Mouse (Mus musculus): Measurements from ENCODE around the gene Nap1l1. TPM values are rescaled to one million over a fixed set of nuclear protein-coding genes. Genes with fewer than 3 reads are reported as not detected.

Gene Nap1l1
- polyA plus RNA-seq, 1 experiment, result 265 TPM

DNA sequence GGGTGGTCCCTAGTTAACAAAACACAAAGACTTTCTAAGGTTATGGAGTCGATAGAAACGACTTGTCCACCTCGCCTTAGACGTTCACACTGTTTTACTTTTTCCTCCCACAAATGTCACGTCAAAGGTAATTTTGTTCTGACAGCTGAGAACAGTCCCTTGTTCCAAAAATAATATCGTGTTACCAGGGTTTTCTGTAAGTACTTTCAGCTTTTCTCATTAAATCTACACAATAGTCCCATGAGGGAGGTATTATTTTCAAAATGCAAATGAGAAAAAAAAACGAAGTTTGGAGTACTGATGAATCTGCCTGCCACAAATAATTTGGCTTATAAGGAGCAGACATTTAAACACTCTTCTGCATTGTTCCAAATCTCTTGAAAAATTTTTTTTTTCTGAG, 14.9 kb upstream of the Nap1l1 start:
- Histone ChIP-seq H3K27me3 (ENCODE audit: control insufficient read depth, insufficient read depth, insufficient read length) (no peaks in the 10 kb centered on the region), H3K4me3 (ENCODE audit: insufficient read depth, poor library complexity, severe bottlenecking) (no peak overlapping the region), H3K79me2 (ENCODE audit: control insufficient read depth, insufficient read depth) (no peaks in the 10 kb centered on the region), H3ac (ENCODE audit: control insufficient read depth, insufficient read length, low read depth) (no peak overlapping the region), H3K36me3 (ENCODE audit: control insufficient read depth, insufficient read depth) (no peaks in the 10 kb centered on the region), H3K79me3 (ENCODE audit: low read depth) (no peaks in the 10 kb centered on the region)
- TF ChIP-seq MAX (IDR thresholded peaks at IDR 0.05), result no peak
- no peak for TF ChIP-seq FOSL1 (IDR thresholded peaks at IDR 0.05; ENCODE audit: insufficient read depth, low read length, poor library complexity, severe bottlenecking)
- TF ChIP-seq MYOG (IDR thresholded peaks at IDR 0.05; ENCODE audit: control insufficient read depth, extremely low read depth, insufficient read length), result no peak
- no peak for TF ChIP-seq CEBPB (IDR thresholded peaks at IDR 0.05; ENCODE audit: low read depth)
- TF ChIP-seq USF1 (IDR thresholded peaks at IDR 0.05; ENCODE audit: low read depth), result no peak

DNA sequence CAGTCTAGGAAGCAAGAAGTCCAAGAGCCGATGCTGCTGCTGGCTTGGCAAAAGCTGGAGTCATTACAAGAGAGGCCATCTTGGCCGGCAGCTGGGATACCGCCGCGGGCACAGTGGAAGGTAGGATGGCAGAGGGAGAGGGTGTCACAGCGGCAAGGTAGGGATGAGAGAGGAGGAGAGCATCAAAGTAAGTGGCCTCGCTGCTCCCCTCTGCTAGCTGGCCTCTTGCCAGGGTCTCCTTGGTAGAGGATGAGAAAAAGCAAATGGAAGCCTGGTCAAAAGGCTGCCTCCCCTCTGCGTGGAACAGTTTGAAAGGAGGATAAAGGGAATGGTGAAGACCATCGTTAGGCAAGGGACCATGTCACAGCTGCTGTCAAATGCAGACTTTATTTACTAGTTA, 14.0 kb upstream of the Nap1l1 start:
- TF ChIP-seq MYOD1 (IDR thresholded peaks at IDR 0.05; ENCODE audit: control insufficient read depth, insufficient read length, low read depth), result no peak
- no peak for TF ChIP-seq MYOG (IDR thresholded peaks at IDR 0.05; ENCODE audit: control insufficient read depth, extremely low read depth, insufficient read length)
- TF ChIP-seq MAX (IDR thresholded peaks at IDR 0.05), result no peak
- no peak for TF ChIP-seq FOSL1 (IDR thresholded peaks at IDR 0.05; ENCODE audit: insufficient read depth, low read length, poor library complexity, severe bottlenecking)
- no peak for TF ChIP-seq USF1 (IDR thresholded peaks at IDR 0.05; ENCODE audit: low read depth)
- TF ChIP-seq CEBPB (IDR thresholded peaks at IDR 0.05; ENCODE audit: low read depth), result no peak
- TF ChIP-seq CTCF (IDR thresholded peaks at IDR 0.05; ENCODE audit: control insufficient read depth, insufficient read depth, insufficient read length), result no peak
- H3K36me3 ChIP-seq (ENCODE audit: control insufficient read depth, insufficient read depth), result no peaks in the 10 kb centered on the region
- H3K27me3 ChIP-seq (ENCODE audit: control insufficient read depth, insufficient read depth, insufficient read length), result no peaks in the 10 kb centered on the region
- H3K79me2 ChIP-seq (ENCODE audit: control insufficient read depth, insufficient read depth), result no peaks in the 10 kb centered on the region
- no peaks in the 10 kb centered on the region for H3K79me3 ChIP-seq (ENCODE audit: low read depth)
- no peak overlapping the region for H3ac ChIP-seq (ENCODE audit: control insufficient read depth, insufficient read length, low read depth)
- H3K4me3 ChIP-seq (ENCODE audit: insufficient read depth, poor library complexity, severe bottlenecking), result no peak overlapping the region

DNA sequence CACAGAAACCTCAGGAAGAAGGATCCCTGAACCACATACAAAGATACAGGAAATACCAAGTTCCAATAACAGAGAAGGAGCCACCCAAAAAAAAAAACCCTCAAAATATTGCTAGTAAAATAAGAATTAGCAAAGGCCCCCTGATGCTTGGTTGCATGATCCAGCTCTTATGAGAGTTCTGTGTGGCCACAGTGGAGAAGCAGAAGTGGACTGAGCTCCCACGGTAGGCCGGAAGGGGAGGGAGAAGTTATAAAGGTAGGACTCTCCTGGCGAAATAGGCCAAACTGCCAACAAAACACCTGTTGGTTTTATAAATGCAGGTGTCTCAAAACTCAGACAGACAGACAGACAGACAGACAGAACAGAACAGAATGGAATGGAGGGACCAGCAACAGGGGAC, 13.1 kb upstream of the Nap1l1 start:
- TF ChIP-seq MYOD1 (IDR thresholded peaks at IDR 0.05; ENCODE audit: control insufficient read depth, insufficient read length, low read depth) (no peak), USF1 (IDR thresholded peaks at IDR 0.05; ENCODE audit: low read depth) (no peak), MYOG (IDR thresholded peaks at IDR 0.05; ENCODE audit: control insufficient read depth, extremely low read depth, insufficient read length) (no peak), CTCF (IDR thresholded peaks at IDR 0.05; ENCODE audit: control insufficient read depth, insufficient read depth, insufficient read length) (no peak), MAX (IDR thresholded peaks at IDR 0.05) (no peak), FOSL1 (IDR thresholded peaks at IDR 0.05; ENCODE audit: insufficient read depth, low read length, poor library complexity, severe bottlenecking) (no peak), CEBPB (IDR thresholded peaks at IDR 0.05; ENCODE audit: low read depth) (no peak)
- no peaks in the 10 kb centered on the region for H3K27me3 ChIP-seq (ENCODE audit: control insufficient read depth, insufficient read depth, insufficient read length)
- no peaks in the 10 kb centered on the region for H3K79me2 ChIP-seq (ENCODE audit: control insufficient read depth, insufficient read depth)
- no peak overlapping the region for H3K4me3 ChIP-seq (ENCODE audit: insufficient read depth, poor library complexity, severe bottlenecking)
- H3ac ChIP-seq (ENCODE audit: control insufficient read depth, insufficient read length, low read depth), result no peak overlapping the region
- H3K36me3 ChIP-seq (ENCODE audit: control insufficient read depth, insufficient read depth), result no peaks in the 10 kb centered on the region
- no peaks in the 10 kb centered on the region for H3K79me3 ChIP-seq (ENCODE audit: low read depth)

DNA sequence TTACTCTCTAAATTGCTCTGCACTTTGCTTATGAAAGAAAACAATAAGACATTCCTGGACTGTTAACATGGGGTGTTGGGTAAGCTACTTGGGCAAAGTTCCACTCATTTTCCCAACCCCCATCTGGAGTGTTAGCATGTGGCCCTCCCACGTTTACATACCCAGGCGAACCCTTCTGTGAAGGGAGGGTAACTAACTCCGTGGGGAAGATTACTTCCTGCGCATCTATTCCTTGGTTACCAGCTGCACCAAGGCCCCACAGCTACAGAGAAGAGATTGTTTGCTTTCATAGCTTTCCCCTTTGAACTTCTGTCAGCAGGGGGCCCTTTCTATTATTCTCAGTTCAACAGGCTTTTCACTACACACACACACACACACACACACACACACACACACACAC, 12.6 kb upstream of the Nap1l1 start:
- Histone ChIP-seq H3K36me3 (ENCODE audit: control insufficient read depth, insufficient read depth) (no peaks in the 10 kb centered on the region), H3ac (ENCODE audit: control insufficient read depth, insufficient read length, low read depth) (no peak overlapping the region), H3K79me2 (ENCODE audit: control insufficient read depth, insufficient read depth) (no peaks in the 10 kb centered on the region), H3K27me3 (ENCODE audit: control insufficient read depth, insufficient read depth, insufficient read length) (no peaks in the 10 kb centered on the region), H3K79me3 (ENCODE audit: low read depth) (no peaks in the 10 kb centered on the region), H3K4me3 (ENCODE audit: insufficient read depth, poor library complexity, severe bottlenecking) (no peak overlapping the region)
- TF ChIP-seq MYOD1 (IDR thresholded peaks at IDR 0.05; ENCODE audit: control insufficient read depth, insufficient read length, low read depth) (no peak), CTCF (IDR thresholded peaks at IDR 0.05; ENCODE audit: control insufficient read depth, insufficient read depth, insufficient read length) (no peak), MYOG (IDR thresholded peaks at IDR 0.05; ENCODE audit: control insufficient read depth, extremely low read depth, insufficient read length) (no peak), CEBPB (IDR thresholded peaks at IDR 0.05; ENCODE audit: low read depth) (no peak), USF1 (IDR thresholded peaks at IDR 0.05; ENCODE audit: low read depth) (no peak), MAX (IDR thresholded peaks at IDR 0.05) (no peak), FOSL1 (IDR thresholded peaks at IDR 0.05; ENCODE audit: insufficient read depth, low read length, poor library complexity, severe bottlenecking) (no peak)

DNA sequence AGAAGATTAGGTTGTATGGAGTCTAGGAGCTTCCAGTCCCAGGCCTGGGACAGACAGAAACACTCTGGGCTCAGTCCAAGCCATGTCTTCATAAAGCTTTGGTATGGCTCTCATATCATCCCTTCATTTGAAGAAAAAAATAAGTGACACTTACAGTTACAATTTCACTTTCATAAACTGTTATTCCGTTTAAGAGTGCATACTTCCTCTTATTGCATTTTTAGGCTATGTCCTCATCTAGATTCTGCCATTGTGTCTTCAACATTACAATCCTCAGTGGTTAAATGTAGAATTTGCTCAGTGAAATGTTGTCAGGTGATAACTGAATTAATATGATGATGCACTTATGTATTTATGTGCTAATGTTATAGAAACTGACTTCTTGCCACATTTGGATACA, 8.2 kb upstream of the Nap1l1 start:
- H3K27me3 ChIP-seq (ENCODE audit: control insufficient read depth, insufficient read depth, insufficient read length), result no peaks in the 10 kb centered on the region
- no peak overlapping the region for H3K4me3 ChIP-seq (ENCODE audit: insufficient read depth, poor library complexity, severe bottlenecking)
- H3K79me3 ChIP-seq (ENCODE audit: low read depth), result no peaks in the 10 kb centered on the region
- H3ac ChIP-seq (ENCODE audit: control insufficient read depth, insufficient read length, low read depth), result no peak overlapping the region
- TF ChIP-seq MYOD1 (IDR thresholded peaks at IDR 0.05; ENCODE audit: control insufficient read depth, insufficient read length, low read depth) (no peak), CEBPB (IDR thresholded peaks at IDR 0.05; ENCODE audit: low read depth) (no peak)
- no peaks in the 10 kb centered on the region for H3K79me2 ChIP-seq (ENCODE audit: control insufficient read depth, insufficient read depth)
- no peaks in the 10 kb centered on the region for H3K36me3 ChIP-seq (ENCODE audit: control insufficient read depth, insufficient read depth)

DNA sequence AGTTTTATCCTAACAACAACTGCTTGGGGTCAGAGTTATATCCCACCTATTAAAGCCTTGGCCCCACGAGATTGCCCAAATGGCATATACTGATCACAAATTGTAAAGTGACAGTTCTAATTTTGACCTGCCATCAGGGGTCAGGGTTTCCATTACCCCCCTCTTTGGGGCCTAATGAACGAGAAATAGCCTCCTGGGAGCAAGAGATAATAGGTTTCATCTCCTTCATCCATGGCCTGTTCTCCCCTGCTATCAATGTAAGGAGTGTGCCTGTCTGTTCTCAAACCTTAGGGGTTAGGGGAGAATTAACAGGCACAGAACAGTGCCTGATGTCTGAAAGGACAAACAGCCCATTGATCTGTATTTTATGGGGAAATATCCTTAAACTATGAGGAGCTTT, 7.6 kb upstream of the Nap1l1 start:
- no peaks in the 10 kb centered on the region for H3K79me3 ChIP-seq (ENCODE audit: low read depth)
- no peaks in the 10 kb centered on the region for H3K79me2 ChIP-seq (ENCODE audit: control insufficient read depth, insufficient read depth)
- H3K27me3 ChIP-seq (ENCODE audit: control insufficient read depth, insufficient read depth, insufficient read length), result no peaks in the 10 kb centered on the region
- H3K36me3 ChIP-seq (ENCODE audit: control insufficient read depth, insufficient read depth), result no peaks in the 10 kb centered on the region
- H3K4me3 ChIP-seq (ENCODE audit: insufficient read depth, poor library complexity, severe bottlenecking), result no peak overlapping the region
- no peak for TF ChIP-seq MAX (IDR thresholded peaks at IDR 0.05)
- TF ChIP-seq CTCF (IDR thresholded peaks at IDR 0.05; ENCODE audit: control insufficient read depth, insufficient read depth, insufficient read length), result no peak
- no peak for TF ChIP-seq CEBPB (IDR thresholded peaks at IDR 0.05; ENCODE audit: low read depth)
- no peak for TF ChIP-seq USF1 (IDR thresholded peaks at IDR 0.05; ENCODE audit: low read depth)
- no peak for TF ChIP-seq FOSL1 (IDR thresholded peaks at IDR 0.05; ENCODE audit: insufficient read depth, low read length, poor library complexity, severe bottlenecking)
- TF ChIP-seq MYOG (IDR thresholded peaks at IDR 0.05; ENCODE audit: control insufficient read depth, extremely low read depth, insufficient read length), result no peak
- no peak for TF ChIP-seq MYOD1 (IDR thresholded peaks at IDR 0.05; ENCODE audit: control insufficient read depth, insufficient read length, low read depth)
- no peak overlapping the region for H3ac ChIP-seq (ENCODE audit: control insufficient read depth, insufficient read length, low read depth)
